17 mouse cellular contexts compared by ENCODE assay signal in the genomic region with DNA sequence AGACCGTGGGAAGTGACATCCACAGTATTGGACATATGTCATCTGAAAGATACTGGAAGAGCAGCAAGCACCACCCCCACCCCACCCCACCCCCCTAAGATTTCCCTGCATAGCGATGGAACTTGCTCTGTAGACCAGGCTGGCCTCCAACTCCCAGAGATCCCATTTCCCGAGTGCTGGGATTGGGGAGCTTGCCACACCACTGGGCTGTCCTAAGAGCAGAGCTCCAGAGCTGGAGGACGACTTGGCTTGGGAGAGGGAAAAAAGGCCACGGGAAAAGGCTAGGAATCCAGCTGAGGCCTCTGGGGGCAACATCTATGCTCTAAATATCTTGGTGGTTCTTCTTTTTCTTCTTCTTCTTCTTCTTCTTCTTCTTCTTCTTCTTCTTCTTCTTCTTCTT. TPM values are rescaled to one million over a fixed set of nuclear protein-coding genes. Genes with fewer than 3 reads are reported as not detected.
"Had no signal": no experiment of that assay in that cellular context is flagged by ENCODE, and none has a peak within 500 bp of the region (broad histone marks: within the 10 kb centered on the region; RNA-seq: fewer than 3 reads in every experiment).

No protein-coding gene starts in this region.

- DNase-seq: left cerebral cortex, postnatal 4 days; liver; liver, embryonic 13.5 days; liver, postnatal 0 days; lung, adult 18-20 months; lung, adult 2 months; lung, embryonic 14.5 days; lung, postnatal 10 days; lung, postnatal 14 days; lung, postnatal 36 days; lung, postnatal 4 days; midbrain, embryonic 14.5 days had no signal

RNA-seq across cellular contexts. Expression of a gene that starts 22.4 kb away (rescaled TPM):
- total RNA-seq: liver, adult 2 months; megakaryocyte, adult 5-6 weeks; megakaryocyte-erythroid progenitor cell, adult 5-6 weeks; monocyte, adult 5-6 weeks had no signal

RNA-seq across cellular contexts. Expression of a gene that starts 22.8 kb away (rescaled TPM):
- total RNA-seq: liver, adult 2 months; megakaryocyte progenitor cell, adult 5-6 weeks; megakaryocyte, adult 5-6 weeks; megakaryocyte-erythroid progenitor cell, adult 5-6 weeks; monocyte, adult 5-6 weeks had no signal
